Mouse (Mus musculus) midbrain, embryonic 11.5 days (tissue): ENCODE data around the gene Ecm1. TPM values are rescaled to one million over a fixed set of nuclear protein-coding genes. Genes with fewer than 3 reads are reported as not detected.

Experiments
- microRNA-seq: library from miRNA; unstranded; fragments of <30 nt; microRNA quantifications from one replicate; pipeline ENCODE4, GENCODE M21; 2017
- polyA plus RNA-seq: library from polyadenylated mRNA; unstranded; fragments of >200 nt; fragmentation: Nextera tagmentation; extraction: Ambion mirVana; gene quantifications from 2 replicates; pipeline ENCODE4 v1.2.1, GENCODE M21; 2014

Gene Ecm1
- polyA plus RNA-seq, 1 experiment from 2014 or later, result 18.0 TPM

Small RNA genes lying within 50 kb of the gene (microRNA-seq; reads per million reads assigned to microRNA genes)
- not detected for gene Mir7014

Other genes starting within 250 kb of the Ecm1 start
- 6.7 and 8.0 TPM in 2 replicates for gene Ctsk, start 240.3 kb downstream of the Ecm1 start, polyA plus RNA-seq
- gene Ctss, start 212.8 kb downstream of the Ecm1 start, polyA plus RNA-seq, result 10.2 TPM in 2 replicates
- gene Hormad1, start 179.9 kb downstream of the Ecm1 start, polyA plus RNA-seq, result not detected in 2 replicates
- gene Golph3l, start 150.6 kb downstream of the Ecm1 start, polyA plus RNA-seq, result 41.8 and 45.1 TPM in 2 replicates
- 88.1 and 93.2 TPM in 2 replicates for gene Ensa, start 114.6 kb downstream of the Ecm1 start, polyA plus RNA-seq
- 74.1 and 79.9 TPM in 2 replicates for gene Mcl1, start 80.8 kb downstream of the Ecm1 start, polyA plus RNA-seq
- gene Adamtsl4, start 51.7 kb downstream of the Ecm1 start, polyA plus RNA-seq, result 0.28 and 0.52 TPM in 2 replicates
- 47.9 and 49.6 TPM in 2 replicates for gene Tars2, start 20.6 kb upstream of the Ecm1 start, polyA plus RNA-seq
- 22.4 and 22.9 TPM in 2 replicates for gene Rprd2, start 79.3 kb upstream of the Ecm1 start, polyA plus RNA-seq
- gene Prpf3, start 116.3 kb upstream of the Ecm1 start, polyA plus RNA-seq, result 65.3 and 69.6 TPM in 2 replicates
- 343 and 356 TPM in 2 replicates for gene Mrps21, start 131.9 kb upstream of the Ecm1 start, polyA plus RNA-seq
- gene Ciart, start 142.7 kb upstream of the Ecm1 start, polyA plus RNA-seq, result 4.5 and 4.6 TPM in 2 replicates
- 8.5 and 8.9 TPM in 2 replicates for gene BC028528, start 152.4 kb upstream of the Ecm1 start, polyA plus RNA-seq
- 32.5 and 34.3 TPM in 2 replicates for gene Aph1a, start 154.4 kb upstream of the Ecm1 start, polyA plus RNA-seq
- 32.1 and 33.4 TPM in 2 replicates for gene Car14, start 165.1 kb upstream of the Ecm1 start, polyA plus RNA-seq
- gene Anp32e, start 189.7 kb upstream of the Ecm1 start, polyA plus RNA-seq, result 149 and 151 TPM in 2 replicates